Mouse (Mus musculus): ENCODE measurements at regions not wholly inside any gene's neighbourhood (a gene's known extent, or its start where the extent isn't known, plus 50 kb on each side); places are given as distances from the start of the nearest gene placed in this dataset.

GRCm38 (mm10) chr2:114384566-114384965 lies 183.3 kb upstream of the Zfp770 start:
- TF ChIP-seq MAX (IDR thresholded peaks at IDR 0.05; ENCODE audit: low read length) (no peak), CTCF (conservative IDR thresholded peaks at IDR 0.05 in 1 of 2, IDR thresholded peaks at IDR 0.05 in 1 of 2; ENCODE audit: low read depth in 2 of 2, low read length in 2 of 2) (no peak), ZC3H11A (IDR thresholded peaks at IDR 0.05; ENCODE audit: low read depth, low read length) (no peak), BHLHE40 (IDR thresholded peaks at IDR 0.05; ENCODE audit: low read depth, low read length) (no peak), MXI1 (IDR thresholded peaks at IDR 0.05; ENCODE audit: low read depth, low read length) (no peak), SIN3A (IDR thresholded peaks at IDR 0.05; ENCODE audit: low read length) (no peak), ZMIZ1 (IDR thresholded peaks at IDR 0.05; ENCODE audit: low read depth, low read length) (no peak), CHD1 (IDR thresholded peaks at IDR 0.05; ENCODE audit: low read depth, low read length) (no peak)

All from CH12.LX (cell line).